Mouse (Mus musculus): ENCODE data around the gene Gse1.

Gse1 gene

DNA sequence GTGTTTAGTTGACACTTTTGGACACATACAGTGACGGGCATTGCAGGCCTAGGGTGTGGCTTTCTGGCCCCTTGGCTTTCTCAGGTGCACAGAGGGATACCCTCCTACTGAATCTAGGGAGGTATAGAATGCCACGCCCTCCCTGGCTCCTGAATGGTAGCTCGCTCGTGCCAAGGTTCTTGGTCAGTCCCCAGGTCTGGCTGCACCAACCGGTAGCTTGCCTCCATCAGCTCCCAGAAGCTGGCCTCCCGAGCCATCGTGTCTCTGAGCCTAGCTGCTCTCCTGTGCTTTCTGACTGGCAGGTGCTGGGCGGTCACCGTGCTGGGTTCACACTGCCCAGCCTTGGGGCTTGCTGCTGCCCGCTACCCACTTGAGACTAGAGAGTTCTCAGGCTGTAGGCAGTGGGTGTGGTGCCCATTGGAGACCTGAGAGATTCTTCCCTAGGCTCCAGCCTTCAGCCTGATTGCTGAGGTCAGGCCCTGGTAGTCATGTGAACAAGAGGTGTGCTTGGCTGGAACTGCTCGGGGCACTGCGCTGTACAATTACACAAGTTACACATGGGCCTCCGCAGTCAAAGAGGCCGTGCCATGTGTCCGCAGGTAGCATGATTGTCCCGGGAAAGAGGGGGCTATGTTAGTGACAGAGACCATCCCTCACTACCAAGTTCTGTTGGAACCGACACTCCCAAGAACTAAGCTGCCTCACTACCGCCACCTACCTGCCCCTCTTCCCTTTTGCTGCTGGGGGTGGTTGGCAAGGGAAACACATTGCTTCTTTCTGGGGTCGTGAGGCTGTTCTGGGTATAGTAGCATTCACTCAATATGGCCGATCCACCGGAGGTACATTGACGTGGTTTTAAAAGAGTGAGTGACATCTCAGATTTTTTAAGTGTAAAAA is 333.5 kb downstream of the Gse1 start:
- intact Hi-C loops (cut with DNase I): no loop called here

- intact Hi-C loops (cut with DNase I): no loop called here
Observed at GRCm38 (mm10) chr8:120562680-120563347, 334.6 kb downstream of the Gse1 start.

- intact Hi-C loops (cut with DNase I): no loop called here
Observed at GRCm38 (mm10) chr8:120563348-120563724, 335.1 kb downstream of the Gse1 start.

DNA sequence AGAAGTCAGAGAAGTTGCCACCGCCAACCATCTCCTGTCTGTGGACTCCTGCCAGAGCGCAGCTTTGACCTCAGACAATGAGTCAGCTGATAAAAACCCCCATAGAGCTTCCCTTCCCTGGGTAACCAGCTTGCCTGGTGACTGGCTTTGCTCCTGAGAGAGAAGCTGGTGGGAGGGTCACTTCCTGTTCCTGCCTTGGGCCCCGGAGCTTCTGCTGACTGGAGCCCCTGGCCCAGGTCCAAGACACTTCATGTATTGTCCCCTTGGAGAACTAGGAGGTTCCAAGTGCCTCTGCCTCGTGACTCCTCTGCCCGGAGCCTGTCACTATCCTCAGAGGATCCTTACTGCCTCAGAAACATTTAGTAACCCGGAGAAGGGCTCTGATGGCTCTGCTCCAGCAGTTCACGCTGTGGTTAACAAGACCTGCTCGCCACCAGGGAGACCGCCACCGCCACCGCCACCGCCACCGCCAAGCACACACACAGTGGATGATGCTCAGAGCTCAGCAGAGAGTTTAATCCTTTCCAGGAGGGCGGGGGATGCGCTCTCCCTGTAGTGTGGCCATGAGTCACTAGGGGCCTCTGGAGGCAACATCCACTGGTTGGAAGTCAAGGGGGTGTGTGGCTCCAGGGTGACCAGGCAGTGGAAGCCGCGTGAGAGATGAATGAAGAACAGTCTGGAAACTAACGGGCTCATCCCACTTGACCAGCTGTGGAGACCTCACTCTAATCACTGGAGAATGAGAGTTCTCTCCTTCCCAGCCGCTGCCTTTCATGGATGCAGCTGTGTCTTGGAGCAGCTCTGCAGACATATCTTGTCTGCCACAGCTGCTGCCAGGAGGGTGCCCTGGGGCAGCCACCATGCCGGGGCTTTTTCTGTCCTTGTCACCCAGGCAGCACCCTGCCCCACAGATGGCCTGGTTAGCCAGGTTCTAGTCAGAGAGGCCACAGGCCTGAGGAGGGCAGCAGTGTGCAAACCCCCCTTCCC is 335.9 kb downstream of the Gse1 start:
- intact Hi-C loops (cut with DNase I): no loop called here

GRCm38 (mm10) chr8:120565151-120565711 is 337.0 kb downstream of the Gse1 start:
- intact Hi-C loops (cut with DNase I): no loop called here

GRCm38 (mm10) chr8:120566681-120567080 is 338.4 kb downstream of the Gse1 start:
- intact Hi-C loops (cut with DNase I): no loop called here

DNA sequence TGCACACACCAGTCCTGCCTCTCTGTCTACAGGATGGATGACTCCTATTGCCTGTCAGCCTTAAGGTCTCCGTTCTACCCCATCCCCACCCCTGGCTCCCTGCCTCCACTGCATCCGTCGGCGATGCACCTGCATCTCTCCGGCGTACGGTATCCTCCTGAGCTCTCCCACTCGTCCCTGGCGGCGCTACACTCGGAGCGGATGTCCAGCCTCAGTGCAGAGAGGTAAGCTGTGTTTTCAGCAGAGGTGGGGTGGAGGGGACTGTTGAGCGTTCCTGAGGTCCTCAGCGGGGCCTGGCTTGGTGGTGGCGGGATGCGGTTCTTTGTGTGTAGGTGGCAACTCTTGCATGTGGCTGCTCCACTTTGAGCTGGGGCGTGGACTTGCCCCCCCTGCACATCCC is 339.5 kb downstream of the Gse1 start:
- intact Hi-C loops (cut with DNase I): no loop called here

DNA sequence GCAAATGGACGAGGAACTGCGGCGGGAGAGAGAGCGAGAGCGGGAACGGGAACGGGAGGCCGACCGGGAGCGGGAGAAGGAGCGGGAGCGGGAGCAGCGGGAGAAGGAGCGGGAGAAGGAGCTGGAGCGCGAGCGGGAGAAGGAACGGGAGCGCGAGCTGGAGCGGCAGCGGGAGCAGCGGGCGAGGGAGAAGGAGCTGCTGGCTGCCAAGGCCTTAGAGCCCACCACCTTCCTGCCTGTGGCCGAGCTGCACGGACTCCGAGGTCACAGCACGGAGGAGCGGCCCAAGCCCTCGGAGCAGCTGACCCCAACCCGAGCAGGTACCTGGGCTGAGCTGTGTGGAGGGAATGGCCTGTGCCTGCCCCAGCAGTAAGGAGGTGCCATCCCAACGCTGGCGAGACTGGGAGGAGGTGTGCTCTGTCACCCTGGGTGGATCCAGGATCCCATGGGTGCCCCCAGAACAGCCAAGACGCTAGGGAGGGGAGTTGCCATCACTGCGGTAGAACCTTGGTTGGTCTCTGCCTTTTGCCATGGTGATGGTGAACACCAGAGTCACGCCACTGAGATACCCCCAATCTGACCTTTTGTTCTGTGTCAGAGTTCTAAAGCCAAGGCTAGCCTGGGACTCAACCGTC is 340.0 kb downstream of the Gse1 start:
- intact Hi-C loops (cut with DNase I): no loop called here

DNA sequence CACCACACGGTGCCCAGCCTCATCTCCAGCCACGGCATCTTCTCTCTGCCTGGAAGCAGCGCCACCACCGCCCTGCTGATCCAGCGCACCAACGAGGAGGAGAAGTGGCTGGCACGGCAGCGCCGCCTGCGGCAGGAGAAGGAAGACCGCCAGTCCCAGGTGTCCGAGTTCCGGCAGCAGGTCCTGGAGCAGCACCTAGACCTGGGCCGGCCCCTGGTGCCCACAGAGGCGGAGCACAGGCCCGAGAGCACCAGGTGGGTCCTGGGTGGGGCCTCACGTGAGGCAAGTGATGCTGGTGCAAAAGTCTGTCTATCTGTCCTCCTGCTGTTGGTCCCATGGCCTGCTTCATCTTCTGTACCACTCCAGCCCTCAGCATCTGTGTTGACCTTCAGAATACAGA is 340.9 kb downstream of the Gse1 start:
- intact Hi-C loops (cut with DNase I): no loop called here

DNA sequence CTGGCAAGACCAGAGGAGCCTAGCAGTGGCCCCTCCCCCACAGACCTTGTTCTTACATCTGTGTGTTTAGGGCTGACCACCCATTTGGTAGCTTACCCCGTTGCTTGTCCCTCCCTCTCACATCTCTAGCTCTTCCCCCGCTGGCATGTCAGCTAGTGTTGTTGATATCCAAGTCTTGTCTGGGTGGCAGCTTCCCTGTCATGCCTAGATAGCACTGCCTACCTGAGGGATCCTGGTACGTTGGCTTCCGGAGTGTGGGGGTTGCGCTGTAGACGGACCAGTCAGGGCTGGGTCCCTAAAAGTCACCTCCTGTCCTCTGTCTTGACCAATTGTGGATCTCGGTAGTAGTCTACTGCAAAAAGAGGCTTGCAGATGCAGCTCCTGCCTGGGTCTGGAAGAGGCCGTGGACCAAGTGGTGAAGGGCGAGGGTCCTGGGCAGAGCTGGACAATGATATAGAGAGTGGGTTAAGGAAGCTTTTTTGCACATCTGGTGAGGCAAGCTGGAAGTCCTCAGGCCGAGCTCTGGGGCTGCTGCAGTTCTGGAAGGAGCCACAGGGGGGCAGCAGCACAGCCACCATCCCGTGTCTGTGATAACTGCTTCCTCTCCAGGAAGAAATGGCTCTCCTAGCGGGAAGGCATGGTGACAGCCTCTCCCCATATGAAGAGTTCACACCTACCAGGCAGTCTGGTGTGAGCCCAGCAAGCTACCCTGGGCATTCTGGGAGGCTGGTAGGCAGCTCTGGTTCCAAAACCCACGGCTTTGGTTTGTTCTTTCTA is 341.9 kb downstream of the Gse1 start:
- intact Hi-C loops (cut with DNase I): no loop called here

GRCm38 (mm10) chr8:120571561-120571960 is 343.3 kb downstream of the Gse1 start:
- intact Hi-C loops (cut with DNase I): no loop called here

GRCm38 (mm10) chr8:120572534-120572933 is 344.3 kb downstream of the Gse1 start:
- intact Hi-C loops (cut with DNase I): no loop called here

GRCm38 (mm10) chr8:120573866-120574265 is 345.6 kb downstream of the Gse1 start:
- intact Hi-C loops (cut with DNase I): no loop called here

GRCm38 (mm10) chr8:120574941-120575340 is 346.7 kb downstream of the Gse1 start:
- intact Hi-C loops (cut with DNase I): no loop called here

DNA sequence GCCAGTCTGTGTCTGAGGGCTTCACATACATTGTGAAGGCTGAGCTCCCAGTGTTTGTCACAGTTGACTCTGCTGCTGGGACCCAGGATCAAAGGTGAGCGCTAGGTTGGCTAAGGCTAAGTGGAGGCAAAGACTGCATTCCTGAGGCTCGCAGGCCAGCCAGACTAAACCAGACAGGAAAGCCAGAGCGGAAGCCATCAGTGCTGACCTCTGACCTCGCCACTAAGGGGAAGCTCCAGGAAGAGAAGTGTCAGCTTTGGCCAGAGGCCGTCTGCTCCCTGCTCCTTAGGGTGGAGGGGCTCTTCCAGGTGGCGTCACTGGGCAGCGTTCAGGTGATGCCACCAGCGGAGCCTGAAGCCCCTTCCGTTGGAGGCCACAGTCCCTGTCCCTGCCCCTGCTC is 347.5 kb downstream of the Gse1 start:
- intact Hi-C loops (cut with DNase I): no loop called here

DNA sequence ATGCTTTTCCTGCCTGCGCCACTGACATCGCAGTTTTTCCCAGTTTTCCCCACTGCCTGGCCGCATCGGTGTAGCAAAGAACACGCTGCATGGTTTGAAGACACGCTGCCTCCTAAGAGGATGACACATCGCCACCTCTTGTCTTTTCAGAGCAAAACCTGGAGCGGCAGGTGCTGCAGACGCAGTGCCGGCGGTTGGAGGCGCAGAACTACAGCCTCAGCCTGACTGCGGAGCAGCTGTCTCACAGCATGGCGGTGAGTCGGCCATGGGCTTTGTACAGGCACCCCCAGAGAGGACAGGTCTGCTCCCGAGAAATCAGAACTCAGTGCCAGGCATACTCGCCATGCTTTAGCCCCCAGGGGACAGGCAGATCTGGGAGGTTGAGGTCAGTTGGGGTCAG is 349.6 kb downstream of the Gse1 start:
- intact Hi-C loops (cut with DNase I): no loop called here

DNA sequence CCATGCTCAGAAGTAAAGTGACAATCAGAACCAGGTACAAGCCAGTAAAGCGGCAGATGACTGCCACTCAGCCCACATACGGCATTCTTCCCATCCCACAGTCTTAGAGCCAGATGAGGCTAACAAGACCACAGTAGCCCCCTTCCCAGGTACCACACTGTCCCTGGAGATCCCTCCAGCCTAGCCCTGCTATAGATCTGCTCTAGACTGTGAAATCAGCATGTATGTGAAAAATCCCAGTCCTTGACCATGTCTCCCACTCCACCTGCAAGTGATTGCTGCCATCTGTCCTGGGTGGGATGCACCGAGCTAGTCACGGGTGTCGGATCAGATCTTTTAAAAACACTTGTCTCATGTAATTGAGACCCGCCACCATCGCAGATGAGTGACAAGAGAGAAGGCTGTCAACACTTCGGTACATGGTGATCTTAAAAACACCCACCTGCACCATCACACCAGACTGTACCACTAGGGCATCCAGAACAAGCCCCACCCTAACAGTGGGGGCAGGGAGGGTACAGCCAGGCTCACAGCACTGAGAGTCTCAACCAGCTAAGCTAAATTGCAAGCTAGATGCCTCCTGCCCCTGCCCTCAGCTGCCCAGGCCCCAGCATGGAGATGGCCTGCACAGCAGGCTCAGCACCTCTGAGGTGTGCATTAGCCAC is 352.2 kb downstream of the Gse1 start:
- intact Hi-C loops (cut with DNase I): no loop called here

GRCm38 (mm10) chr8:120581329-120581728 is 353.1 kb downstream of the Gse1 start:
- intact Hi-C loops (cut with DNase I): no loop called here

GRCm38 (mm10) chr8:120581811-120582210 is 353.6 kb downstream of the Gse1 start:
- intact Hi-C loops (cut with DNase I): no loop called here

All from adrenal gland (tissue).